Mouse (Mus musculus) stomach, postnatal 0 days (tissue): ENCODE measurements at regions not wholly inside any gene's neighbourhood (a gene's known extent, or its start where the extent isn't known, plus 50 kb on each side); places are given as distances from the start of the nearest gene placed in this dataset.

Experiments used
- CTCF ChIP-seq: IDR thresholded peaks from 2 replicates; pipeline ENCODE4 v1.5.1; 2016; ENCODE audit warnings: antibody characterized with exemption, low read depth, mild to moderate bottlenecking, moderate library complexity
- EP300 ChIP-seq: optimal IDR thresholded peaks from 2 replicates; pipeline ENCODE3; 2016; ENCODE audit warnings: antibody characterized with exemption

DNA sequence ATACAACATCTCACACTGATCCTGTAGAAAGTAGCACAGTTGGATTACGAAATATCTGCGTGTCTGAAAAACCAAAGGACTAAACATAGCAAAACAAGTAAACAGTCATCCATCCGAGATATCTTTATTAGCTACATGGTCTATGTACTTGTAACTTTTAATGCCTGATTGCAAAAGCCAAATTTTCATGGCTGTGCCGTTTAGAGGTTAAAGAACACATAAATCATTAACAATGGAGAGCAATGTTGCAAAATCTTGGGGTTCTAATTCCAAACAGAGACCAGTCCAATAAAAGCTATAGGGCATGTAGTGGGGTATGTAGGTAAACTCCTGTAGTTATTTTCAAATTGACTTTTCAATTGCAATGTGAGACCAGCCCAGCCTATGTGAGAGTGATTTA lies 162.0 kb downstream of the Vgll3 start:
- TF ChIP-seq EP300 (no peak), CTCF (no peak)
